Mouse (Mus musculus): ENCODE results near the gene Galnt2.

DNA sequence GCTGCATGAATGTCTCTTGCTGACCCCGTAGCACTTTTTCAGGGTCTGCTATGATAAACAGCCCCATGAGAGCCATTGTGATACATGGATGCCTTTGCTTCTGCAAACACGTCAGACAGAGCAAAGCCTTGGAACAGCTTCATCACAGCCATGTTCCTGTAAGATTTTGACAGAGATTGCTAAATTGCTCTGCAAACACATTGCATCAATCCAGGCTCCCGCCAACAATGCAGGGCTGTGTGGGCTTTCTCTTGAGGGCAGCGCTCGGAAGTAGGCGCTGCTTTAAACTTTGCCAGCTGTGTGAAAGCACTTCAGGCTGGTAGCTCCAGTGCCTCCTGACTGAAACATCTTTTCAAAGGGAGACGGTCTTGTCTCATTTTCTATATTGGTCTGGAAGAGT lies 30.8 kb upstream of the Galnt2 start:
- TF ChIP-seq CTCF (IDR thresholded peaks at IDR 0.05; ENCODE audit: control insufficient read depth, insufficient read depth, insufficient read length) (no peak), MYOG (IDR thresholded peaks at IDR 0.05; ENCODE audit: control insufficient read depth, extremely low read depth, insufficient read length) (no peak), USF1 (IDR thresholded peaks at IDR 0.05; ENCODE audit: low read depth) (no peak)

Data from C2C12 (cell line).